Mouse (Mus musculus): ENCODE data around the gene Top1.

The Top1 gene

GRCm38 (mm10) chr2:160741580-160741979 is 95.9 kb downstream of the Top1 start:
- peak; percentile 31 for DNase-seq (ENCODE audit: low read depth, low spot score)

- DNase-seq (ENCODE audit: low read depth, low spot score), result no peak
Measured at GRCm38 (mm10) chr2:160742161-160742609, 96.5 kb downstream of the Top1 start.

- DNase-seq (ENCODE audit: low read depth, low spot score), result peak; percentile 70
Measured at GRCm38 (mm10) chr2:160744040-160744822, 98.5 kb downstream of the Top1 start.

GRCm38 (mm10) chr2:160744823-160745210 is 99.1 kb downstream of the Top1 start:
- DNase-seq (ENCODE audit: low read depth, low spot score), result no peak

- DNase-seq (ENCODE audit: low read depth, low spot score), result no peak
Measured at GRCm38 (mm10) chr2:160745497-160745896, 99.8 kb downstream of the Top1 start.

GRCm38 (mm10) chr2:160746637-160747036 is 100.9 kb downstream of the Top1 start:
- no peak for DNase-seq (ENCODE audit: low read depth, low spot score)

- DNase-seq (ENCODE audit: low read depth, low spot score), result no peak
Measured at GRCm38 (mm10) chr2:160747075-160747474, 101.4 kb downstream of the Top1 start.

- no peak for DNase-seq (ENCODE audit: low read depth, low spot score)
Measured at GRCm38 (mm10) chr2:160756583-160757203, 111.0 kb downstream of the Top1 start.

GRCm38 (mm10) chr2:160760433-160761184 is 114.9 kb downstream of the Top1 start:
- peak; percentile 32 for DNase-seq (ENCODE audit: low read depth, low spot score)

- DNase-seq (ENCODE audit: low read depth, low spot score), result no peak
Measured at GRCm38 (mm10) chr2:160763816-160764215, 118.1 kb downstream of the Top1 start.

- DNase-seq (ENCODE audit: low read depth, low spot score), result no peak
Measured at GRCm38 (mm10) chr2:160764386-160764785, 118.7 kb downstream of the Top1 start.

GRCm38 (mm10) chr2:160765096-160765495 is 119.4 kb downstream of the Top1 start:
- no peak for DNase-seq (ENCODE audit: low read depth, low spot score)

- no peak for DNase-seq (ENCODE audit: low read depth, low spot score)
Measured at GRCm38 (mm10) chr2:160766371-160766771, 120.7 kb downstream of the Top1 start.

- no peak for DNase-seq (ENCODE audit: low read depth, low spot score)
Measured at GRCm38 (mm10) chr2:160767201-160767600, 121.5 kb downstream of the Top1 start.

GRCm38 (mm10) chr2:160768097-160768695 is 122.5 kb downstream of the Top1 start:
- DNase-seq (ENCODE audit: low read depth, low spot score), result no peak

- DNase-seq (ENCODE audit: low read depth, low spot score), result no peak
Measured at GRCm38 (mm10) chr2:160768997-160769396, 123.3 kb downstream of the Top1 start.

- no peak for DNase-seq (ENCODE audit: low read depth, low spot score)
Measured at GRCm38 (mm10) chr2:160770409-160770808, 124.7 kb downstream of the Top1 start.

GRCm38 (mm10) chr2:160770871-160771270 is 125.2 kb downstream of the Top1 start:
- DNase-seq (ENCODE audit: low read depth, low spot score), result no peak

GRCm38 (mm10) chr2:160771325-160772276 is 125.9 kb downstream of the Top1 start:
- no peak for DNase-seq (ENCODE audit: low read depth, low spot score)
